Comparison of ENCODE assay signal across 1 mouse cellular context in the genomic region with DNA sequence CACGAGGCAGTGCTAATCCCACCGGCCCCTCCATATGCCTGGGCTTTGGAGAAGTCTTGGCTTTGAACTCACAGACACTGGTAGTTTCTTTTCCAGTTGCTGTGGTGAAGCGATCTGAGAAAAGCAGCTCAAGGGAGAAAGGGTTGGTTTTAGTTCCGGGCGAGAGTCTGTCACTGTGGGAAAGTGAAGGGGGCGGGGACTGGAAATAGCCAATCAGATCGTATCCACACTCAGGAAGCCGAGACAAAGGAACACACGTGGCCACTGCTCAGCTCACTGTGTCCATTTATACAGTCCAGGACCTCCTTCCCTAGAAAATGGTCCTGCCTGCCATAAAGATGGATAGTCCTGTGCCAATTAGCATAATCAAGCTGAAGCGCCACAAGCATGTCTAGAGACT.
TF ChIP-seq lines count a peak whose summit lies in the region.

No protein-coding gene starts in this region.

TF ChIP-seq in CH12.LX, 34 proteins besides CTCF, POLR2A, EP300 and RAD21:
- TF ChIP-seq MYC (IDR thresholded peaks at IDR 0.05; ENCODE audit: low read depth, low read length) (0 out of 2 replicates have a peak, but pooled peaks have one; percentile 24), ELF1 (IDR thresholded peaks at IDR 0.05; ENCODE audit: low read depth, low read length) (no peak; the same call in 1 of the 2 replicates), ETS1 (conservative IDR thresholded peaks at IDR 0.05; ENCODE audit: low read depth, low read length) (no peak)
TF ChIP-seq in CH12.LX: peak in this region for 1.
